Mouse (Mus musculus) heart, embryonic 16.5 days (tissue): ENCODE measurements at regions not wholly inside any gene's neighbourhood (a gene's known extent, or its start where the extent isn't known, plus 50 kb on each side); places are given as distances from the start of the nearest gene placed in this dataset.

Experiments used
- ATAC-seq: fragments of 200-750 bp; cut with Nextera tagmentation; replicated peaks from 2 replicates; pipeline ENCODE4 v1.8.0; 2017; ENCODE audit warnings: moderate number of reproducible peaks; ENCODE audit not compliant: insufficient read depth, low FRiP score; ENCODE audit errors: extremely low read depth
- H3K27ac ChIP-seq: fragments of 300-500 bp; sonication (generic); 2 replicates; pipeline ENCODE4 v1.5.1; 2014; ENCODE audit warnings: mild to moderate bottlenecking, low read length, control low read depth, moderate library complexity
- H3K27me3 ChIP-seq: fragments of 300-500 bp; sonication (generic); 2 replicates; pipeline ENCODE4 v1.6.1; 2014; ENCODE audit warnings: low read length, mixed read lengths; ENCODE audit not compliant: control insufficient read depth, insufficient read depth
- H3K36me3 ChIP-seq: fragments of 300-500 bp; sonication (generic); 2 replicates; pipeline ENCODE4 v1.6.1; 2014; ENCODE audit not compliant: control insufficient read depth, insufficient read depth
- H3K4me1 ChIP-seq: fragments of 300-500 bp; sonication (generic); 2 replicates; pipeline ENCODE4 v1.6.1; 2014; ENCODE audit warnings: low read length, mixed read lengths; ENCODE audit not compliant: control insufficient read depth, insufficient read depth
- H3K4me2 ChIP-seq: fragments of 300-500 bp; sonication (generic); 2 replicates; pipeline ENCODE4 v1.6.1; 2014; ENCODE audit warnings: low read depth, mild to moderate bottlenecking, control low read depth, low read length
- H3K4me3 ChIP-seq: fragments of 300-500 bp; sonication (generic); 2 replicates; pipeline ENCODE4 v1.5.1; 2014; ENCODE audit warnings: mild to moderate bottlenecking, control low read depth, low read length
- H3K9ac ChIP-seq: fragments of 300-500 bp; sonication (generic); 2 replicates; pipeline ENCODE4 v1.6.1; 2014; ENCODE audit warnings: low read length, control low read depth
- H3K9me3 ChIP-seq: fragments of 300-500 bp; sonication (generic); replicated peaks from 2 replicates; pipeline ENCODE4 v1.6.1; 2016; ENCODE audit warnings: low read length; ENCODE audit not compliant: control insufficient read depth
- WGBS: fragments of 180-500 bp; shearing (Covaris S2); extraction: QIAGEN DNeasy Blood & Tissue Kit; methylation state at CpG from one replicate; pipeline ENCODE4 v1.1.7; 2014; 5-methylcytosine and 5-hydroxymethylcytosine counted together

- Histone ChIP-seq H3K4me2 (no peak overlapping the region), H3K4me3 (no peak overlapping the region), H3K9me3 (no peaks in the 10 kb centered on the region), H3K9ac (no peak overlapping the region), H3K36me3 (no peaks in the 10 kb centered on the region), H3K27ac (no peak overlapping the region), H3K27me3 (no peaks in the 10 kb centered on the region), H3K4me1 (no peaks in the 10 kb centered on the region)
- ATAC-seq, result no peak
- WGBS, result 45% methylated on average over 3 of the region's 3 CpGs
Measured at GRCm38 (mm10) chr12:10256385-10256784, 113.4 kb upstream of the Nt5c1b start.

GRCm38 (mm10) chr12:10266201-10266600 lies 103.6 kb upstream of the Nt5c1b start:
- 48% methylated on average over 1 of the region's 1 CpGs for WGBS
- Histone ChIP-seq H3K9ac (no peak overlapping the region), H3K9me3 (no peaks in the 10 kb centered on the region), H3K4me3 (no peak overlapping the region), H3K27ac (no peak overlapping the region), H3K36me3 (no peaks in the 10 kb centered on the region), H3K4me1 (no peaks in the 10 kb centered on the region), H3K27me3 (no peaks in the 10 kb centered on the region), H3K4me2 (no peak overlapping the region)
- ATAC-seq, result no peak

GRCm38 (mm10) chr12:10272038-10272437 lies 97.7 kb upstream of the Nt5c1b start:
- Histone ChIP-seq H3K27me3 (no peaks in the 10 kb centered on the region), H3K36me3 (no peaks in the 10 kb centered on the region), H3K4me3 (no peak overlapping the region), H3K27ac (no peak overlapping the region), H3K9me3 (no peaks in the 10 kb centered on the region), H3K4me1 (no peaks in the 10 kb centered on the region), H3K4me2 (no peak overlapping the region), H3K9ac (no peak overlapping the region)
- ATAC-seq, result no peak
- WGBS, result 87% methylated on average over 5 of the region's 5 CpGs

- ATAC-seq, result no peak
- Histone ChIP-seq H3K36me3 (no peaks in the 10 kb centered on the region), H3K4me1 (no peaks in the 10 kb centered on the region), H3K9me3 (no peaks in the 10 kb centered on the region), H3K4me2 (no peak overlapping the region), H3K9ac (no peak overlapping the region), H3K27me3 (no peaks in the 10 kb centered on the region), H3K27ac (no peak overlapping the region), H3K4me3 (no peak overlapping the region)
- WGBS, result 73% methylated on average over 1 of the region's 1 CpGs
Measured at GRCm38 (mm10) chr12:10275226-10275625, 94.5 kb upstream of the Nt5c1b start.

GRCm38 (mm10) chr12:10292646-10293045 lies 77.1 kb upstream of the Nt5c1b start:
- no peak overlapping the region for H3K27ac ChIP-seq
- H3K4me3 ChIP-seq, result no peak overlapping the region

GRCm38 (mm10) chr12:10305970-10306369 lies 63.8 kb upstream of the Nt5c1b start:
- ATAC-seq, result no peak
- H3K4me2 ChIP-seq, result no peak overlapping the region
- H3K27me3 ChIP-seq, result no peaks in the 10 kb centered on the region
- no peaks in the 10 kb centered on the region for H3K9me3 ChIP-seq
- no peaks in the 10 kb centered on the region for H3K36me3 ChIP-seq
- H3K9ac ChIP-seq, result no peak overlapping the region
- H3K27ac ChIP-seq, result no peak overlapping the region
- H3K4me1 ChIP-seq, result no peaks in the 10 kb centered on the region
- H3K4me3 ChIP-seq, result no peak overlapping the region

More at GRCm38 (mm10) chr12:10292646-10293045, 77.1 kb upstream of the Nt5c1b start:
- Histone ChIP-seq H3K9ac (no peak overlapping the region), H3K27me3 (no peaks in the 10 kb centered on the region), H3K4me1 (no peaks in the 10 kb centered on the region), H3K4me2 (no peak overlapping the region), H3K9me3 (no peaks in the 10 kb centered on the region), H3K36me3 (no peaks in the 10 kb centered on the region)
- ATAC-seq, result no peak
- 61% methylated on average over 4 of the region's 4 CpGs for WGBS
